Mouse (Mus musculus) forebrain, embryonic 12.5 days (tissue): ENCODE measurements around the gene Grsf1. TPM values are rescaled to one million over a fixed set of nuclear protein-coding genes. Genes with fewer than 3 reads are reported as not detected.

ENCODE experiments used
- polyA plus RNA-seq: library from polyadenylated mRNA; unstranded; fragments of >200 nt; fragmentation: Nextera tagmentation; extraction: Ambion mirVana; gene quantifications from 2 replicates; pipeline ENCODE4 v1.2.1, GENCODE M21; 2016

The Grsf1 gene
- polyA plus RNA-seq, 1 experiment from 2014 or later = 99.9 TPM

Other genes starting within 250 kb of the Grsf1 start
- not detected in 2 replicates for gene Ambn, start 220.2 kb downstream of the Grsf1 start, polyA plus RNA-seq
- not detected in 2 replicates for gene Enam, start 188.2 kb downstream of the Grsf1 start, polyA plus RNA-seq
- 0.31 and 0.56 TPM in 2 replicates for gene Jchain, start 148.3 kb downstream of the Grsf1 start, polyA plus RNA-seq
- 65.0 and 68.5 TPM in 2 replicates for gene Utp3, start 121.7 kb downstream of the Grsf1 start, polyA plus RNA-seq
- 166 and 178 TPM in 2 replicates for gene Rufy3, start 111.1 kb downstream of the Grsf1 start, polyA plus RNA-seq
- 18.2 and 22.4 TPM in 2 replicates for gene Mob1b, start 44.7 kb upstream of the Grsf1 start, polyA plus RNA-seq
- 139 and 151 TPM in 2 replicates for gene Dck, start 88.8 kb upstream of the Grsf1 start, polyA plus RNA-seq
- gene Slc4a4, start 210.6 kb upstream of the Grsf1 start, polyA plus RNA-seq = 1.7 and 2.3 TPM in 2 replicates